Mouse (Mus musculus) heart, postnatal 25 days (tissue): ENCODE data around the gene Clcn1. TPM values are rescaled to one million over a fixed set of nuclear protein-coding genes. Genes with fewer than 3 reads are reported as not detected.

Experiments
- DNase-seq: peaks from one replicate; pipeline ENCODE4 v3.0.0; 2022; ENCODE audit warnings: low spot score
- intact Hi-C: fragments of 180-260 bp; cut with DNase I; formaldehyde crosslinking; loops from one replicate; pipeline ENCODE4 v1.15.1; 2025
- total RNA-seq, 2 experiments: library from RNA; stranded (reverse); gene quantifications; 2 replicates each; pipeline ENCODE4 v1.2.3; 2021

Gene Clcn1
- 1 to 10 TPM; 4.3 to 4.9 TPM for total RNA-seq

DNA sequence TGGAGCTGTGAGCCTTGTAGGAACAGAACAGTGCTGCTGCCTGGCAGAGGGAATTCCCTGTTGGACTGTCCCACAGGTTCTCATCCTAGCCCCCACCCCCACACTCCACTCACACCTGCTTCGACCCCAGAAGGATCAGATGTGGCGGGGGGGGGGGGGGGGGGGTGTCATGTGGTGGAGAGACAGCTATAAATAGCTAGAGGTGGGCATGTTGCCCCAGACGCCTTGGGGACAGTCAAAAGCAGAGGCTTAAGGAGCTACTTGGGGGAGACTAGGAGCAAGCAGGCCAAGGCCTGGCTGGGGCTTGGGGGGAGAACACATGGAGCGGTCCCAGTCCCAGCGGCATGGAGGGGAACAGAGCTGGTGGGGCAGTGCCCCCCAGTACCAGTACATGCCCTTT lies at the start of gene Clcn1:
TSS of gene Clcn1 (plus strand) at position 238 of the 400 bp plus-strand sequence.
- intact Hi-C loops: no loop called here
- DNase-seq: no peak

DNA sequence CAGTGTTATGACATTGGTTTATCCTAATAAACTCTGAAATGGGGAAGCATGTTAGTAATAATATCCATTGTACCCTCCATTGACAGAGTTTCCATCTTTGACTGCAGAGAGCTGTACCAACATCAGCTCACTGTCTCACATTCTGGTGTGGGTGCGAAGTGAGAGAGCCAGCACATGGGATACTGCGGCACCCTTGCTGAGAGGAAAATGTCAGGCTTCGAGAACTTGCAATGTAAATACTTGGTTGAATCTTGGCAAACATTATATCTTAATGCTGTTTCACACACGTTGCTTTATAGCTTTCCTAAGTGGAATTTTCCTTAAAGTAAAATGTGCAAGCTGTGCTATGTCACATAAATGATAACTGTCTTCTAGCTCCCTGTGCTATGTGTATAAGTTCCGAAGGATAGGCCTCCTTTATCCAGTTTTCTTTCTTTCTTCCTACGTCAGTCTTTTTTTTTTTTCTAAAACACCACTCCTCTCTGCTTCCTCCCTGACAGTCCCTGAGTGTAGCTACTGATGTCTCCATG lies 49.1 kb upstream of the Clcn1 start:
- intact Hi-C loops: no loop called here
- no peak for DNase-seq

DNA sequence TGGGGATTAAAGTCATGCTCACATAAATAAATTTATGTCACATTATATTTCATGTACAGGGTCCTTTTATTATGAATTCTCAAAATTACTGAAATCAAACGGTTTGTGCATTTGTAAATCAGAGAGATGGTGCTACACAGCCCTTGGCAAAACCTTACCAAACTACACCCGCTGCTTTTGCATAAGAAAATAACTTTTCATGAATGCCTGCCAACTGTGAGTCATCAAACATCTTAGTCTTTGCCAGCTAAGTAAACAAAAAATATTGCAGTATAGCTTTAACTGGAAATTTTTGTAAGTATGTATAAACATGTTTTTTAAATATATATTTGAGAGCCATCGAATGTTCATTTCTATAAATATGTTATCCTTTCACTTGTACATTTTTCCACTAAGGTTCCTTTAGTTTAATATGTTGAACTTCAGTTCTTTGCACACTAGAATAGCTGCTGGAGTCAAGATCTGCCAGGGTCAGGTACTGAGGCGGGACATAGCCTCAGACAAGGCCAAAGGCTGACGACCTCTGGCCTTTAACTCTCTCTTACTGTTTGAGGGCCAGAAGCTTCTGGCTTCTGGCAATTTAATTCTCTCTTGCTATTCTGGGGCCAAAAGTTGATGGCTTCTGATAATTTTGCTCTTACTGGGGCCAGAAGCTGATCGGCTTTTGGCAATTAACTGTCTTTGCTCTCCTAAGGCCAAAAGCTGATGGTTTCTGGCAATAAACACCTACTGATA lies 45.0 kb upstream of the Clcn1 start:
- DNase-seq: no peak
- intact Hi-C loops: no loop called here

DNA sequence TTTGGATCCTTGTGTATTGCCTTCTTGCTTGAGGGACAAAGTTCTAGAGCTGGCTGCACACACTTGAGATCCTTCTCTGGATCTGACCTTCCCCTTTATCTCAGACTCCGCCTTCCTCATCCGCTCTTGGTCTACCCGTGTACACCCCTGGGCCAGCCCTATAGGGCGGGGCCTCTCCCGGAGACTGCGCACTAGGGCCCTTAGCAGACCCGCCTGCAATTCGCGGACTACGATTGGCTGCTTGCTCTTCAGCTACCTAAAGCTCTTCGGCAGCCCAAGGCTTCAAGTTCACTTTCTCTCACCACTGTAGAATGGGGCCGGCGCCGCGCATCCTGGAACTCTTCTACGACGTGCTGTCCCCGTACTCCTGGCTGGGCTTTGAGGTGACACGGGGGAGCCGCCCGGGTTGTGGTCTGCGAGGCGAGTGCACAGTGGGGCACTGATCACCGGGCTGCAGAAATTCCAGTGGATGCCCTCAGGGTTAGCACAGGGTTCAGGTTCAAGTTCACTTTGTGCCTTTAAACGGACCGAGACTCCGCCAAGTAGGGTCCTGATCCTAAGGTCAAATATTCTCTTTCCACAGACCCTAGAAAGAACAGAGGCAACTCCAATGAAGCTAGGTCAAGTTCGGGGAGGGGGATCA lies 40.7 kb upstream of the Clcn1 start, which contains the start of gene Gstk1:
TSS of gene Gstk1 (plus strand) at position 225 of the 643 bp plus-strand sequence.
- intact Hi-C loops: loop anchor here (2.0 kb wide), 1 partner anchor 17 kb away; no protein-coding TSS in a partner anchor
- DNase-seq: peak; percentile 75

GRCm38 (mm10) chr6:42247173-42247572 lies 39.3 kb upstream of the Clcn1 start:
- no peak for DNase-seq
- intact Hi-C loops: loop anchor here (2.0 kb wide), 1 partner anchor 16 kb away; no protein-coding TSS in a partner anchor

DNA sequence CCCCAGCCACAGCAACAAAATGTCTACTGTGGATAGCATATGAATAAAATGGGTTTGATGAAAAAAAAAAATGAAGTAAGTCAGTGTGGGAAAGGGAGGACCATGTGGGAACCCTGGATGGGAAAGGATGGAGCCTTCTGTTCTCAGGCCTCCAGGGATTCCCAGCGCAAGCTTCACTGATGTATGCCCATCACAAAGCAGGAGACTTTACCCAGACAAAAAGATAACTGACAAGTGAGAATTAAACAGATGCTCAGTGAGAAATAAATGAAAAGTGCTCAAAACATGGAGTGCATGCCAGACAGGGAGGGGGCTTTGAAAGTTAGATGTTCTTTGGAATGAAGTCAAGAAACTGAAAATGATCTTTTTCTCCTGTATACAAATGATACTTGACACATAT lies 38.5 kb upstream of the Clcn1 start:
- no peak for DNase-seq
- intact Hi-C loops: loop anchor here (2.0 kb wide), 1 partner anchor 15 kb away; no protein-coding TSS in a partner anchor

DNA sequence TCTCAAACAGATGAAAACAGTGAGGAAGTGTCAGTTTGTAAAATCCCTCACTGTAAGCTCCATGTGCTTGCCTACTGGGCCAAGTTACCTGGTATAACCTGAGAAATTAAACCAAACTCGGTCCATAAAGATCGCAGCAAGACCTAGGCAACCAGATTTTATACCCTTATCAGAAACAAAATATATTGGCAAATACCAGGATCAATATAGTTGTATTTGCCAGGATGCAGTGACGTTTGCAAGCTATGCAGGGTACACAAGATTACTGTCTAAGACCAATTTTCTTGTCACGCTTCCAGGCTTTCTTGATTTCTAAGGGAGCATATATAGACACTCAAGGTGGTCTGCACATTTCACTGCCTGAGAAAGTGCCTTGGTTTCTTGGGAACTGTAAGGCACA lies 34.7 kb upstream of the Clcn1 start:
- DNase-seq: no peak
- intact Hi-C loops: no loop called here

- intact Hi-C loops: no loop called here
- no peak for DNase-seq
Measured at GRCm38 (mm10) chr6:42253103-42253502, 33.4 kb upstream of the Clcn1 start.

GRCm38 (mm10) chr6:42257303-42257863 lies 29.1 kb upstream of the Clcn1 start:
- intact Hi-C loops: no loop called here
- DNase-seq: no peak

- intact Hi-C loops: loop anchor here (10.0 kb wide), 1 partner anchor 1014 kb away; no protein-coding TSS in a partner anchor
- no peak for DNase-seq
Measured at GRCm38 (mm10) chr6:42260430-42260829, 26.1 kb upstream of the Clcn1 start.

- intact Hi-C loops: loop anchor here (2.0 to 10.0 kb wide), 2 partner anchors 15 to 1013 kb away; no protein-coding TSS in a partner anchor
- no peak for DNase-seq
Measured at GRCm38 (mm10) chr6:42261524-42262170, 24.8 kb upstream of the Clcn1 start, which contains the start of gene Tmem139. Tmem139 (plus strand) TSS chr6:42261970.

DNA sequence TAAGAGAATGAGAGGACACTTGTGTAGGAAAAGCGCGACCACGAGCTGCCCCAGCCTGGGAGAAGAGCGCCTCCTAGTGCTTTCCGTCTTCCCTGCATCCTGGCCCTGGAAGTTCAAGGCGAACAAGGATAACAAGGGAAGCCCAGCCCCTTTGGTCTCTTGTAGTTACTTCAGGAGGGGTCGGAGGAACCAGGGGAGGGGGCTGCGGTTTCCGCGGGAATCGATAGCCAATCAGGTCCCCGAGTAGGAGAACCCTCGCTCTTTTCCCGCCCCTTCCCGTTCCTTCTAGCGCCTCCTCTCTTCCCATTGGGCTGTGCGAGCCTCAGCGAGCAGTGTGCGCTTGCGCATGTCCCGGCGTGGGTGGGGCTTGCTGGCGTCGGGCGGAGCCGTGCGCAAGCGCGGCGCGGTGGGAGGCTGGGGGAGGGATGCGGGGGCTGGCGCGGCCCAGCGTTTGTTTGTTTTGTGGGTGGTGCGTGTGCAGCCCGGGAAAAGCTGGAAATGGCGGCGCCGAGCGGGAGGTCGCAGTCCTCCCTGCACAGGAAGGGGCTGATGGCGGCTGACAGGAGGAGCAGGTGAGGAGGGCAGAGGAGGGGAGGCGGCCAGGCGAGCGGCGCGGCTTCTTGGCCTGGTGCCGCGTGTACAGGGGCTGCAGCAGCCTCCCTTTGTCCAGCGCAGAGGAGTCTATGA lies 21.7 kb upstream of the Clcn1 start, which contains the start of gene Casp2:
TSS of gene Casp2 (plus strand) at position 360 of the 687 bp plus-strand sequence.
- intact Hi-C loops: loop anchor here (1.0 to 10.0 kb wide), 4 partner anchors 37 to 1010 kb away; partner anchors contain the start of gene Fam131b

DNA sequence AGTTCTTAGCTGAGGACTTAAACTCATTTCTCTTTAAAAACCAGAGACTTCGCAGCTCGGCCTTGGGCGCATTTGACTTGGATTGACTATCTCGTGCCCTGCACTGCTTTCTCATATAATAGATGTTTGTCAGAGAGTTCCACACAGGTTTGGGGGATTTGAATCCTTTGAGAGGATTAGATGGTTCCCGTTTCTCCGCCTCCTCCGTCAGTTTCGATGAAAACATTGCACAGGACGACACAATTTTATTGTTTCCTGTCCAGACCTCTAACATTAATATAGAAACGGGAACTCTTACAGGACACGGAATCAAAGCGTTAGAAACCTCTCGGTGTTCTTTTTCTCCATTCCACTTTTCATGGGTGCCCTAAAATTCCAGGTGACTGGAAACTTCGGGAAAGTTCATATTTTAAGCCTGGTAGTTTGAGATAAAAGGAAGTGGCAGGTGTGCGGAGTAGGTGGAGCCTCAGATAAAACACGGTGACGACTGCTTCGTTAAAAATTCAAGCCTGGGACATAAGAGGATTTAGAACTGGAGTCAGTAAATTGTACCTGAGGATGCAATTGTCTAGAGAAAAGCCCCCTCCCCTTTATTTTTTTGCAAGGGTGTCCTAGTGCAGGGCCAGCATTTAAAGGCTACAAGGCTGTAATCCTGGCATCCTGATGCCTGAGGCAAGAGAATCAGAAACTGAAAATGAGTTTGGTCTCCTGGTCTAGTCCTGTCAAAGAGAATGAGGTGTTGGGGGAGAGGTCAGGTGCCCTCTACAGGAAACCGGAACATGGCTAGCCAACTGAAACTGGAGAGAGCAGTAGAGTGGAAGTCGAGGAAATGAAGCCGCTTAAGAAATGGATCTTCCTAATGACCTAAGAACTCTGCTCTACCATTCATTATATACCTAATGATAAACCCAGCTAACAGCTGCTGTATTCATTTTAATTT lies 20.8 kb upstream of the Clcn1 start:
- no peak for DNase-seq
- intact Hi-C loops: loop anchor here (5.0 to 10.0 kb wide), 3 partner anchors 57 to 1009 kb away; partner anchors contain the start of gene Fam131b

More for the DNA sequence above, 21.7 kb upstream of the Clcn1 start, which contains the start of gene Casp2:
- DNase-seq: peak; percentile 97

GRCm38 (mm10) chr6:42270817-42271216 lies 15.7 kb upstream of the Clcn1 start:
- no peak for DNase-seq
- intact Hi-C loops: no loop called here

GRCm38 (mm10) chr6:42276151-42276550 lies 10.3 kb upstream of the Clcn1 start:
- intact Hi-C loops: no loop called here
- DNase-seq: no peak

DNA sequence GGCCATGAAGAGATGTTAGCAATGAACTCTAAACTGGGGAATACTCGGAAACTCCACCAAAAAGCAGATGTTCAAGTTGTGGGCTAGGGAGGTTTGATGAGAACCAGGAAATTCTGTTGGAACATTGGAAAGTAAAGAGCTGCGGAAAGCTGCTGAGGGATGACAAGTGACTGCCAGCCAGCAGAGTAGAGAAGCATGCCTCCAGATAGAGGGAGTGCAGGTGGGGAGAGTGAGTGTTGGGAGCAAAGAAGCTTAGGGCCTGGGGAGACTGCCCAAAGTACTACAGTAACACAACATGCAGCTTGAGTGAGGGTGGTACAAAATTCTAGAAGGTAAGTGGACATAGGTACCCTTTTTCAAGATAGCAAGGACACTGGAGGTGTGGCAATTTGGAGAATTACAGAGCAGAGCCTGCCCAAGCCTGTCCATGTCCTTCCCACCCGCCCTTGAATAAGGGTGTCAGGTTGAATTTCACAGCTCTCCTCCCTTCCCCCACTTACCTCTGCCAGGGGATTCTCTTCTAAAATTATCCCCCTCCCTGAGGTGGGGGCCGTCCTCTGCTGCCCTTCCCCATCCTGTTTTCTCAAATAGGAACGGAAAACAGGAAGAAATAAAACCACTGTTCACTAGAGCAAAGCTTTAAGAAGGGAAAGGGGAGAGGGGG lies 3.5 kb upstream of the Clcn1 start:
- DNase-seq: no peak

GRCm38 (mm10) chr6:42287562-42287961 lies 1.1 kb downstream of the Clcn1 start:
- no peak for DNase-seq
- intact Hi-C loops: no loop called here

More for the DNA sequence above, 3.5 kb upstream of the Clcn1 start:
- intact Hi-C loops: no loop called here
